Mouse (Mus musculus) hindbrain, embryonic 14.5 days (tissue): ENCODE data around the gene Serpina3b. TPM values are rescaled to one million over a fixed set of nuclear protein-coding genes. Genes with fewer than 3 reads are reported as not detected.

Experiments used
- polyA plus RNA-seq: library from polyadenylated mRNA; unstranded; fragments of >200 nt; fragmentation: Nextera tagmentation; extraction: Ambion mirVana; gene quantifications from 2 replicates; pipeline ENCODE4 v1.2.1, GENCODE M21; 2014

Serpina3b gene
- polyA plus RNA-seq, 1 experiment from 2014 or later: not detected

Other genes with a start within 250 kb of the Serpina3b start
- not detected in 2 replicates for gene Serpina1c, start 223.1 kb upstream of the Serpina3b start, polyA plus RNA-seq
- not detected in 2 replicates for gene Serpina1e, start 169.0 kb upstream of the Serpina3b start, polyA plus RNA-seq
- gene Serpina11, start 138.0 kb upstream of the Serpina3b start, polyA plus RNA-seq: not detected in 2 replicates
- gene Serpina9, start 114.2 kb upstream of the Serpina3b start, polyA plus RNA-seq: 0.22 TPM in 1 of 2 replicates, not detected in the other
- gene Serpina12, start 83.6 kb upstream of the Serpina3b start, polyA plus RNA-seq: not detected in 2 replicates
- gene Serpina5, start 26.9 kb upstream of the Serpina3b start, polyA plus RNA-seq: not detected in 2 replicates
- not detected in 2 replicates for gene Serpina3a, start 15.3 kb upstream of the Serpina3b start, polyA plus RNA-seq
- gene Serpina3c, start 25.9 kb downstream of the Serpina3b start, polyA plus RNA-seq: not detected in 2 replicates
- 0.13 and 0.19 TPM in 2 replicates for gene Serpina3f, start 86.5 kb downstream of the Serpina3b start, polyA plus RNA-seq
- 0.67 and 1.1 TPM in 2 replicates for gene Serpina3g, start 108.2 kb downstream of the Serpina3b start, polyA plus RNA-seq
- gene Serpina3i, start 135.1 kb downstream of the Serpina3b start, polyA plus RNA-seq: 0.08 TPM in 1 of 2 replicates, not detected in the other
- gene Serpina3j, start 186.6 kb downstream of the Serpina3b start, polyA plus RNA-seq: not detected in 2 replicates
- not detected in 2 replicates for gene Serpina3k, start 210.5 kb downstream of the Serpina3b start, polyA plus RNA-seq
- gene Serpina3m, start 210.5 kb downstream of the Serpina3b start, polyA plus RNA-seq: not detected in 2 replicates